Mouse (Mus musculus) kidney, postnatal 25 days (tissue): Measurements from ENCODE around the gene Slc44a2.
"Not testable (repeated sequence)": the region's sequence is repeated elsewhere in the genome, so short reads cannot be mapped to it uniquely, and the experiment has no call there.

Experiments
- DNase-seq, 2 experiments: peaks; one replicate each; pipeline ENCODE4 v3.0.0; 2021; ENCODE audit warnings: mixed read lengths in 2 of 2

Slc44a2 gene

GRCm38 (mm10) chr9:21305065-21305464, 15.4 kb upstream of the Slc44a2 start:
- DNase-seq, result no peak

- DNase-seq, result peak; percentile 58 to 73
Observed at GRCm38 (mm10) chr9:21309150-21309741, 11.3 kb upstream of the Slc44a2 start.

GRCm38 (mm10) chr9:21311695-21312094, 8.8 kb upstream of the Slc44a2 start:
- no peak for DNase-seq

- peak; percentile 67 to 83 for DNase-seq
Observed at GRCm38 (mm10) chr9:21312134-21312533, 8.4 kb upstream of the Slc44a2 start, which contains the start of gene Ap1m2. Gene Ap1m2, minus strand, starts transcription at chr9:21312337.

GRCm38 (mm10) chr9:21313394-21313793, 7.1 kb upstream of the Slc44a2 start:
- DNase-seq, result peak; percentile 87 to 88

- no peak for DNase-seq
Observed at GRCm38 (mm10) chr9:21314367-21315140, 5.9 kb upstream of the Slc44a2 start.

GRCm38 (mm10) chr9:21315421-21315820, 5.1 kb upstream of the Slc44a2 start:
- no peak for DNase-seq

- no peak for DNase-seq
Observed at GRCm38 (mm10) chr9:21316696-21317095, 3.8 kb upstream of the Slc44a2 start.

GRCm38 (mm10) chr9:21318792-21319191, 1.7 kb upstream of the Slc44a2 start:
- no peak for DNase-seq

- DNase-seq, result no peak
Observed at GRCm38 (mm10) chr9:21319503-21319902, 995 bp upstream of the Slc44a2 start.

GRCm38 (mm10) chr9:21320280-21320618, 249 bp upstream of the Slc44a2 start:
- DNase-seq, result no peak

GRCm38 (mm10) chr9:21321513-21321835, 976 bp downstream of the Slc44a2 start:
- DNase-seq, result peak; percentile 49 to 59

GRCm38 (mm10) chr9:21322211-21322916, 1.9 kb downstream of the Slc44a2 start:
- DNase-seq, result no peak

GRCm38 (mm10) chr9:21322917-21323297, 2.4 kb downstream of the Slc44a2 start:
- not testable (repeated sequence) for DNase-seq

GRCm38 (mm10) chr9:21324269-21324668, 3.8 kb downstream of the Slc44a2 start:
- peak; percentile 38 to 72 for DNase-seq

- DNase-seq, result no peak
Observed at GRCm38 (mm10) chr9:21327569-21327968, 7.1 kb downstream of the Slc44a2 start.

- DNase-seq, result no peak
Observed at GRCm38 (mm10) chr9:21328041-21328440, 7.5 kb downstream of the Slc44a2 start.

GRCm38 (mm10) chr9:21329041-21329440, 8.5 kb downstream of the Slc44a2 start:
- no peak for DNase-seq

GRCm38 (mm10) chr9:21329699-21330289, 9.3 kb downstream of the Slc44a2 start:
- DNase-seq, result no peak

- no peak for DNase-seq
Observed at GRCm38 (mm10) chr9:21331365-21332140, 11.1 kb downstream of the Slc44a2 start.

GRCm38 (mm10) chr9:21332161-21333061, 11.9 kb downstream of the Slc44a2 start:
- no peak for DNase-seq

- DNase-seq, result no peak
Observed at GRCm38 (mm10) chr9:21333523-21333922, 13.0 kb downstream of the Slc44a2 start.
